Mouse (Mus musculus) liver, adult 2 months (tissue): ENCODE data around the gene B830017H08Rik.

Experiments used
- CTCF ChIP-seq: fragments of 200-500 bp; IDR thresholded peaks from 2 replicates; pipeline ENCODE4 v1.5.1; 2011; ENCODE audit warnings: low read depth, low read length, control low read depth
- POLR2A ChIP-seq: fragments of 200-500 bp; IDR thresholded peaks from 2 replicates; pipeline ENCODE4 v1.6.1; 2011; ENCODE audit warnings: low read length, control low read depth; ENCODE audit not compliant: insufficient read depth; ENCODE audit errors: extremely low read depth

DNA sequence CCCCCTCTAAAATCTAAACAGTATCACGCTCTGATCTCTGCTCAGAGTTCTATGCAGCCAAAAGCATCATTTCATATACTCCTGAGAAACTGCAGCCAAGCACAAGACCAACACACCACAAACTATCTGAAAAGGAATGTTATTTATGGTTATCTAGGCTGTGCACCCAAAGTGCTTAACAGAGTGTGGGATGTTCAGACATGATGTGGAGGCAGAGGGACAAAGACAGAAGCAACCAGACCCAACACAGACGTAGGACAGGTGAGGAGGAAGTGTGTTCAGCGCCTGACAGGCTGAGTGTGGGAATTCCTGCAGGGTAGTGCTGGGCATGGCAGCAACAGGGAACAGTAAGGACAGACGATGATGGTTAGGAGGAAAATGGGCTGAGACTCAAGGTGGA is 46.6 kb downstream of the B830017H08Rik start:
- no peak for TF ChIP-seq POLR2A
- TF ChIP-seq CTCF, result no peak
